Mouse (Mus musculus): ENCODE results near the gene Aco2. TPM values are rescaled to one million over a fixed set of nuclear protein-coding genes. Genes with fewer than 3 reads are reported as not detected.

Aco2 gene
- polyA plus RNA-seq, 1 experiment, result 242 TPM

DNA sequence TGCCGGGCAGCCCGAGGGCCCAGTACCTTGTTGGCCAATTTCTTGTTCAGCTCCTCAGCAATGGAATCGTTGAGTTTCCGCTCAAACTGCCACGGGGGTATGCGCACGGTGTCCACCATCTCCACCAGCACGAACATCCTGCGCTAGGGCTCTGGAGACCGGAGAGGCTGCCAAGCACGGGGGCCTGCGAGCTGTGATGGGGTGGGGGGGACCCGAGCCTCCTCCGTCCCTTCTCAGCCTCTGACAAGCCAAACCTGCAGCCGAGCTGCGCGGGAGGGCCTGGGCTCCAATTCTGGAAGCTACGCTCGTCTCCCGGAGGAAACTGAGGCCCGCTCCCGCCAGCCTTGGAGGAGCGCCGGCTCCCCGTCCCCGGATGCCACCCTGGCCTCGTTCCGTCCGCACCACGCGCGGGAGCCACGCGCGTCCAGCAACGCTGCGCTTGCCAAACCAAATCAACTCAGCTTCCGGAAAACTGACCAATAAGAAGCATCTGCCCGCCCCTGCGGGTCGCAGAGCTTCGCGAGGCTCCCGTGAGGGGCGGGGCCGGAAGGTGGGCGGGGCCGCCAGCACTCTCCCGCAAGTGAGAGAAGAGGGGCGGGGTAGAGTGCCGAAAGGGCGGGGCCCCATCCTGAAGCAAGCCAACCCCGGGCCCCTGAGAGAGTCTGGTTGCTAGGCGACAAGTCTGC, 53.8 kb downstream of the Aco2 start, which contains the start of gene Polr3h:
Polr3h (minus strand) TSS at position 481 of the 686 bp plus-strand sequence.
- TF ChIP-seq CTCF (IDR thresholded peaks at IDR 0.05; ENCODE audit: insufficient read depth, low read length) (no peak), POLR2A (IDR thresholded peaks at IDR 0.05; ENCODE audit: borderline replicate concordance, extremely low read depth, low read depth, low read length) (peak; percentile 33; the same call in 1 of the 2 replicates)
- DNase-seq, result peak; percentile 86
- H3K4me3 ChIP-seq (replicated peaks; ENCODE audit: extremely low read depth, low read depth, low read length), result peak within 1 kb of the TSS; percentile 73
- 1% methylated on average over 54 of the region's 54 CpGs for WGBS
- H3K4me1 ChIP-seq (ENCODE audit: control insufficient read depth, insufficient read depth, low read length), result peaks cover 9% of the 10 kb centered on the region

DNA sequence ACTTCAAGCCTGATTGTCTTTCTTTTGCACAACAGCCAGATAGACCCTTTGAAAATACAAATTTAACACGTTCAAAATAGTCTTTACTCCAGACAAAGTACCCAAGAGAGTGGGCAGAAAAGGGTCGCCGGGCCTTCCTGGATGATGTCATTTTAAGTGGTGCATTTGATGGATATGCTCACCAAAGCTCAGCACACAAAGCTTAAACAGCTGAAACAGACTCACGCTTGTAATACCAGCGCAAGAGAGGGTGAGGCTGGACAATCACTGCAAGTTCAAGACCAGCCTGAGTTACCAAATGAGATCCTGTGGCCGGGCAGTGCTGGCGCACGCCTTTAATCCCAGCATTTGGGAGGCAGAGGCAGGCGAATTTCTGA, 54.3 kb downstream of the Aco2 start:
- H3K4me1 ChIP-seq (ENCODE audit: control insufficient read depth, insufficient read depth, low read length), result peaks cover 9% of the 10 kb centered on the region
- TF ChIP-seq CTCF (IDR thresholded peaks at IDR 0.05; ENCODE audit: insufficient read depth, low read length) (no peak), POLR2A (IDR thresholded peaks at IDR 0.05; ENCODE audit: borderline replicate concordance, extremely low read depth, low read depth, low read length) (no peak)
- DNase-seq, result no peak
- H3K4me3 ChIP-seq (replicated peaks; ENCODE audit: extremely low read depth, low read depth, low read length), result no peak overlapping the region
- WGBS, result 33% methylated on average over 9 of the region's 9 CpGs

- Histone ChIP-seq H3K4me1 (ENCODE audit: control insufficient read depth, insufficient read depth, low read length) (peaks cover 9% of the 10 kb centered on the region), H3K4me3 (replicated peaks; ENCODE audit: extremely low read depth, low read depth, low read length) (no peak overlapping the region)
- 28% methylated on average over 4 of the region's 4 CpGs for WGBS
- DNase-seq, result no peak
- no peak for TF ChIP-seq POLR2A (IDR thresholded peaks at IDR 0.05; ENCODE audit: borderline replicate concordance, extremely low read depth, low read depth, low read length)
- TF ChIP-seq CTCF (IDR thresholded peaks at IDR 0.05; ENCODE audit: insufficient read depth, low read length), result no peak
These were observed 55.6 kb downstream of the Aco2 start for GRCm38 (mm10) chr15:81927741-81928140.

GRCm38 (mm10) chr15:81928277-81928676, 56.2 kb downstream of the Aco2 start:
- no peak for TF ChIP-seq CTCF (IDR thresholded peaks at IDR 0.05; ENCODE audit: insufficient read depth, low read length)
- TF ChIP-seq POLR2A (IDR thresholded peaks at IDR 0.05; ENCODE audit: borderline replicate concordance, extremely low read depth, low read depth, low read length), result no peak
- no peak for DNase-seq
- 22% methylated on average over 11 of the region's 11 CpGs for WGBS
- no peak overlapping the region for H3K4me3 ChIP-seq (replicated peaks; ENCODE audit: extremely low read depth, low read depth, low read length)
- H3K4me1 ChIP-seq (ENCODE audit: control insufficient read depth, insufficient read depth, low read length), result peaks cover 9% of the 10 kb centered on the region

- no peak for DNase-seq
- H3K4me3 ChIP-seq (replicated peaks; ENCODE audit: extremely low read depth, low read depth, low read length), result no peak overlapping the region
- H3K4me1 ChIP-seq (ENCODE audit: control insufficient read depth, insufficient read depth, low read length), result peaks cover 6% of the 10 kb centered on the region; the same call in 1 of the 2 replicates
- 30% methylated on average over 12 of the region's 12 CpGs for WGBS
- TF ChIP-seq POLR2A (IDR thresholded peaks at IDR 0.05; ENCODE audit: borderline replicate concordance, extremely low read depth, low read depth, low read length) (no peak), CTCF (IDR thresholded peaks at IDR 0.05; ENCODE audit: insufficient read depth, low read length) (no peak)
These were observed 60.9 kb downstream of the Aco2 start for GRCm38 (mm10) chr15:81932951-81933470.

- Histone ChIP-seq H3K4me1 (ENCODE audit: control insufficient read depth, insufficient read depth, low read length) (peaks cover 6% of the 10 kb centered on the region; the same call in 1 of the 2 replicates), H3K4me3 (replicated peaks; ENCODE audit: extremely low read depth, low read depth, low read length) (no peak overlapping the region)
- DNase-seq, result no peak
- 91% methylated on average over 1 of the region's 1 CpGs for WGBS
- TF ChIP-seq POLR2A (IDR thresholded peaks at IDR 0.05; ENCODE audit: borderline replicate concordance, extremely low read depth, low read depth, low read length) (no peak), CTCF (IDR thresholded peaks at IDR 0.05; ENCODE audit: insufficient read depth, low read length) (no peak)
These were observed 61.9 kb downstream of the Aco2 start for GRCm38 (mm10) chr15:81933986-81934385.

- WGBS, result 57% methylated on average over 7 of the region's 7 CpGs
- H3K4me3 ChIP-seq (replicated peaks; ENCODE audit: extremely low read depth, low read depth, low read length), result no peak overlapping the region
- no peak for DNase-seq
- peaks cover 6% of the 10 kb centered on the region; the same call in 1 of the 2 replicates for H3K4me1 ChIP-seq (ENCODE audit: control insufficient read depth, insufficient read depth, low read length)
- TF ChIP-seq POLR2A (IDR thresholded peaks at IDR 0.05; ENCODE audit: borderline replicate concordance, extremely low read depth, low read depth, low read length), result no peak
- TF ChIP-seq CTCF (IDR thresholded peaks at IDR 0.05; ENCODE audit: insufficient read depth, low read length), result no peak
These were observed 63.9 kb downstream of the Aco2 start for GRCm38 (mm10) chr15:81935869-81936637.

DNA sequence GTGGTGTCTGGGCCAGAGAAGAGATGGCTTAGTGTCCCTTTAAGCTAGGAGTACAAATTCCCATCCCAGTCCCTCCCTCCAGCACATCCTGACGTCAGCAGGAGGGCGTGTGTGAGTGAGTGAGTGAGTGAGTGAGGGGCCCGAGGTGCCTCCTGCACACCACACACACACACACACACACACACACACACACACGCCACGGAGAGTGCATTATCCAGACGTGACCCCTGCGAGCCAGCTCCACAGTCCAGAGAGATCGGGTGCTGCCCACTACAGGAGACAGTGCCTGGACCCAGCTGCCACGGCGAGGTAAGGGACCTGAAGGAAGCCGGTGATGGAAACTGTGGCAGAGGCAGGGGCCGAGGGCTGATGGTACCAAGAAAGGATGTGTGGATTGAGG, 64.6 kb downstream of the Aco2 start, which contains the start of gene Csdc2:
Csdc2 (plus strand) TSS at position 81 of the 400 bp plus-strand sequence.
- Histone ChIP-seq H3K4me1 (ENCODE audit: control insufficient read depth, insufficient read depth, low read length) (peaks cover 6% of the 10 kb centered on the region; the same call in 1 of the 2 replicates), H3K4me3 (replicated peaks; ENCODE audit: extremely low read depth, low read depth, low read length) (peak within 1 kb of the TSS; percentile 33)
- no peak for TF ChIP-seq CTCF (IDR thresholded peaks at IDR 0.05; ENCODE audit: insufficient read depth, low read length)
- TF ChIP-seq POLR2A (IDR thresholded peaks at IDR 0.05; ENCODE audit: borderline replicate concordance, extremely low read depth, low read depth, low read length), result no peak
- WGBS, result 11% methylated on average over 12 of the region's 12 CpGs
- DNase-seq, result peak; percentile 18
